17 mouse cellular contexts compared by ENCODE assay signal in genomic region chr5:130278011-130278472, GRCm38 (mm10). TPM values are rescaled to one million over a fixed set of nuclear protein-coding genes. Genes with fewer than 3 reads are reported as not detected.
A peak's percentile ranks its signal among the peaks of the same experiment; 100 is the strongest.
DNase-seq lines count a peak whose midpoint lies in the region; ATAC-seq and TF ChIP-seq lines count a peak whose summit lies in the region.
"Had no signal": no experiment of that assay in that cellular context is flagged by ENCODE, and none has a peak within 500 bp of the region (broad histone marks: within the 10 kb centered on the region; RNA-seq: fewer than 3 reads in every experiment).

No protein-coding gene starts in this region.

- no peaks in the 10 kb centered on the region; the same call in 1 of the 2 replicates for H3K4me1 ChIP-seq in heart, embryonic 15.5 days (replicated peaks)
- peaks cover 1% of the 10 kb centered on the region; the same call in 1 of the 2 replicates for H3K4me1 ChIP-seq in bone marrow, adult 2 months (ENCODE audit: control insufficient read depth, insufficient read depth, low read length)
- H3K4me1 ChIP-seq: embryonic facial prominence, embryonic 15.5 days; limb, embryonic 15.5 days; neural tube, embryonic 13.5 days had no signal

- H3K4me2 ChIP-seq in heart, embryonic 15.5 days = no peak overlapping the region
- H3K4me2 ChIP-seq: embryonic facial prominence, embryonic 15.5 days; limb, embryonic 15.5 days; midbrain, embryonic 11.5 days; neural tube, embryonic 13.5 days had no signal

- no peak for TF ChIP-seq CTCF in bone marrow, adult 2 months (IDR thresholded peaks at IDR 0.05; ENCODE audit: control insufficient read depth, insufficient read depth, low read length)

- no peak for TF ChIP-seq POLR2A in bone marrow, adult 2 months (IDR thresholded peaks at IDR 0.05; ENCODE audit: borderline replicate concordance, control insufficient read depth, low read depth, low read length)

- no peaks in the 10 kb centered on the region for H3K9me3 ChIP-seq in heart, embryonic 15.5 days (replicated peaks)
- H3K9me3 ChIP-seq: embryonic facial prominence, embryonic 15.5 days; limb, embryonic 15.5 days; neural tube, embryonic 13.5 days had no signal

- H3K9ac ChIP-seq in heart, embryonic 15.5 days = no peak overlapping the region
- H3K9ac ChIP-seq: embryonic facial prominence, embryonic 15.5 days; limb, embryonic 15.5 days; neural tube, embryonic 13.5 days had no signal

- no peak overlapping the region for H3K27ac ChIP-seq in heart, embryonic 15.5 days
- peak overlapping the region; percentile 50; the same call in 1 of the 2 replicates for H3K27ac ChIP-seq in bone marrow, adult 2 months (ENCODE audit: control insufficient read depth, insufficient read depth, low read depth, low read length, poor library complexity)
- H3K27ac ChIP-seq: embryonic facial prominence, embryonic 15.5 days; limb, embryonic 15.5 days; neural tube, embryonic 13.5 days had no signal

- H3K36me3 ChIP-seq in heart, embryonic 15.5 days = peaks cover 47% of the 10 kb centered on the region

- no peak overlapping the region for H3K4me3 ChIP-seq in heart, embryonic 15.5 days
- no peak overlapping the region for H3K4me3 ChIP-seq in bone marrow, adult 2 months (replicated peaks; ENCODE audit: control insufficient read depth, low read depth, low read length)
- H3K4me3 ChIP-seq: embryonic facial prominence, embryonic 15.5 days; limb, embryonic 15.5 days; neural tube, embryonic 13.5 days had no signal

- DNase-seq in heart, adult 9 months (ENCODE audit: low spot score in 2 of 2) = no peak
- peak; percentile 51 for DNase-seq in A20 (ENCODE audit: low read depth, low spot score)
- no peak for DNase-seq in cerebellum, adult 8-10 months
- no peak for DNase-seq in adrenal gland, postnatal 4 days (ENCODE audit: low spot score in 2 of 2)
- no peak for DNase-seq in left cerebral cortex, adult 11 months (ENCODE audit: low spot score)
- DNase-seq: cerebellum, adult 11-12 months; gastrocnemius, postnatal 10 days; kidney, adult 2 months; lung, postnatal 10 days; right cerebral cortex, postnatal 14 days had no signal

- WGBS in heart, embryonic 15.5 days = 47% methylated on average over 7 of the region's 7 CpGs
- 56% methylated on average over 7 of the region's 7 CpGs for WGBS in bone marrow, adult 2 months

- ATAC-seq in heart, embryonic 15.5 days (replicated peaks; ENCODE audit: insufficient number of reproducible peaks, insufficient read depth, low FRiP score, low read depth) = 0 out of 2 replicates have a peak, but pooled peaks have one; percentile 47
- peak; percentile 89 for ATAC-seq in megakaryocyte, adult 5-6 weeks (ENCODE audit: poor library complexity, severe bottlenecking)

- H3K27me3 ChIP-seq in heart, embryonic 15.5 days = no peaks in the 10 kb centered on the region
- H3K27me3 ChIP-seq: embryonic facial prominence, embryonic 15.5 days; limb, embryonic 15.5 days; neural tube, embryonic 13.5 days had no signal

RNA-seq across cellular contexts. Expression of gene Tyw1, which starts 22.6 kb away (rescaled TPM):
- 13.7 and 16.8 TPM in 2 replicates for polyA plus RNA-seq in heart, embryonic 15.5 days (2015; fragmentation: Nextera tagmentation; extraction: Ambion mirVana)
- 7.0 and 11.7 TPM in 2 replicates for polyA plus RNA-seq in bone marrow, adult 2 months (2011; ENCODE audit: insufficient read depth, insufficient read length, low replicate concordance, missing spikeins)
- 10.1 and 11.1 TPM in 2 replicates for total RNA-seq in megakaryocyte, adult 5-6 weeks (2015)
- 24.0 and 24.4 TPM in 2 replicates for total RNA-seq in megakaryocyte, adult 5-6 weeks (2017)
- 10 to 100 TPM; 25.3 to 25.7 TPM for total RNA-seq in adrenal gland, postnatal 4 days (2021)

RNA-seq across cellular contexts. Expression of gene Sbds, which starts 22.7 kb away (rescaled TPM):
- polyA plus RNA-seq in heart, embryonic 15.5 days (2015; fragmentation: Nextera tagmentation; extraction: Ambion mirVana) = 57.7 and 59.5 TPM in 2 replicates
- polyA plus RNA-seq in bone marrow, adult 2 months (2011; ENCODE audit: insufficient read depth, insufficient read length, low replicate concordance, missing spikeins) = 42.3 and 56.9 TPM in 2 replicates
- 31.0 and 35.4 TPM in 2 replicates for total RNA-seq in megakaryocyte, adult 5-6 weeks (2015)
- total RNA-seq in megakaryocyte, adult 5-6 weeks (2017) = 58.1 and 62.2 TPM in 2 replicates
- total RNA-seq in adrenal gland, postnatal 4 days (2021) = 10 to 100 TPM; 74.2 to 77.0 TPM
